Mouse (Mus musculus) forebrain, postnatal 0 days (tissue): ENCODE measurements around the gene Rarb. TPM values are rescaled to one million over a fixed set of nuclear protein-coding genes. Genes with fewer than 3 reads are reported as not detected.

Experiments used
- ATAC-seq: fragments of 200-750 bp; cut with Nextera tagmentation; 2 replicates; pipeline ENCODE4 v1.8.0; 2017; ENCODE audit warnings: mild to moderate bottlenecking, moderate library complexity
- DNase-seq: peaks from one replicate; pipeline ENCODE4 v3.0.0-alpha.2; 2015
- H3K27ac ChIP-seq: fragments of 300-500 bp; sonication (generic); 2 replicates; pipeline ENCODE4 v1.5.1; 2014; ENCODE audit warnings: low read depth, mild to moderate bottlenecking, antibody characterized with exemption, low read length, moderate library complexity, mixed read lengths
- H3K27me3 ChIP-seq: fragments of 300-500 bp; sonication (generic); 2 replicates; pipeline ENCODE4 v1.6.1; 2014; ENCODE audit warnings: mild to moderate bottlenecking, low read length, mixed read lengths; ENCODE audit not compliant: insufficient read depth
- H3K36me3 ChIP-seq: fragments of 300-500 bp; sonication (generic); 2 replicates; pipeline ENCODE4 v1.6.1; 2014; ENCODE audit warnings: mild to moderate bottlenecking, moderate library complexity; ENCODE audit not compliant: insufficient read depth
- H3K4me1 ChIP-seq: fragments of 300-500 bp; sonication (generic); 2 replicates; pipeline ENCODE4 v1.6.1; 2014; ENCODE audit warnings: antibody characterized with exemption; ENCODE audit not compliant: insufficient read depth
- H3K4me2 ChIP-seq: fragments of 300-500 bp; sonication (generic); 2 replicates; pipeline ENCODE4 v1.6.1; 2014; ENCODE audit warnings: low read depth, mild to moderate bottlenecking, moderate library complexity
- H3K4me3 ChIP-seq: fragments of 300-500 bp; sonication (generic); 2 replicates; pipeline ENCODE4 v1.5.1; 2014; ENCODE audit warnings: low read depth, low read length, mixed read lengths
- H3K9ac ChIP-seq: fragments of 300-500 bp; sonication (generic); 2 replicates; pipeline ENCODE4 v1.6.1; 2014; ENCODE audit warnings: mild to moderate bottlenecking
- H3K9me3 ChIP-seq: fragments of 300-500 bp; sonication (generic); 2 replicates; pipeline ENCODE4 v1.6.1; 2016; ENCODE audit warnings: low read length
- CTCF ChIP-seq: sonication (generic); IDR thresholded peaks from 2 replicates; pipeline ENCODE4 v1.5.1; 2016; ENCODE audit warnings: antibody characterized with exemption, control low read depth, low read depth
- WGBS: fragments of 180-500 bp; shearing (Covaris S2); extraction: QIAGEN DNeasy Blood & Tissue Kit; methylation state at CpG from one replicate; pipeline ENCODE4 v1.1.7; 2014; 5-methylcytosine and 5-hydroxymethylcytosine counted together
- polyA plus RNA-seq: library from polyadenylated mRNA; unstranded; fragments of >200 nt; fragmentation: Nextera tagmentation; extraction: Ambion mirVana; gene quantifications from 2 replicates; pipeline ENCODE4 v1.2.1, GENCODE M21; 2015
- total RNA-seq: library from RNA; depleted of rRNA; stranded (reverse); fragments of >200 nt; gene quantifications from 2 replicates; pipeline ENCODE4 v1.2.3, GENCODE M21; 2014

Rarb gene
- total and polyA plus RNA-seq, 2 experiments from 2014 or later = 20.6 to 34.9 TPM

DNA sequence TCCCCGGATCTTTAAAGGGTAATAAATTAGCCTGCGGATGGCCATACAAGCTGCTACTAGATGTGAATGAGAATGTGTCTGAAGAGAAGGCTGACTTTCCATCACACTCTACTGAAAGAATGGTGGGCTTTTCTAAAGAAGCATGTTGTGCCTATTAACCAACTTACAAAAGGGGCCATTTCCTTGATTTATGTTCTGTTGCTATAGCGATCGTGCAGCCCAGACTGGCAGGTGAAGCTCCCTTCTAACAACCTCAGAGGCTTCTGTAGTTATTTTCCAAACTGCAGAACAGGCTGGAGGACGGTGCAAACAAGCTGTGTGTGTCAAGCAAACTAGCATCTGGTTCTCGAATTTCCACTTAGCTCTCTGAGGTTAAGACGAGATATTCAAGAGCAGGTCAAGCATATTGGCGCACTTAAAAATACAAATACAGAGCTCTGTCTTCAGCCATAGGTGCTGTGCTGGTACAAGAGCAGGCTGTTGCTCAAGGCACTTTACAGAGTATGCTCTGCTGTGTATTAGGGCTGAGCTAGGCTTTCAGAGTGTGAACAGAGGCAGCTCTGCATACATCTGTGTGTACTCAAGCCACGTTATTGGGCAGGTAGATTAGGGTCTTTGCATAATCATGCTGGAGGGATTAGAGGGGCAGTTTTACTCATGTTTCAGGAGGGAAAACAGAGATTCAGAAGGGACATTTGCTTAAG lies 85.2 kb downstream of the Rarb start:
- no peak overlapping the region for H3K4me2 ChIP-seq
- TF ChIP-seq CTCF = no peak

DNA sequence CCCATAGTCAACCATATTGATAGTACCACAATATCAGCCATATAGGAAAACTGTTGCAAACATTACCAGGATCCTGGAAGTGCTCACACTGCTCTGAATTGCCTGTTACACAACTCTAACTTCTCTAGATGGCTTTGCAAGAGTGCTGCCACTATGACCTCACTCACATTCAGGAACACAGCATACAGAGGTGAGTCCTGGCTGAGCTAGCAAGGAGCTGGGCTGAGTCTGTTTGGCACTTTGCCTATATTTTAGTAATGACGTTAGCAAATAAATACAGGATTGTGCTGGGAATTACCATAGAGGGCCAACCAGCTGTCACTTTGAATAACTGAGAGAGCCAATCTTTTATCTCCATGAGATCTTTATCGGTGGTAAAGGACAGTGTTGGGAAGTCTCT lies 86.9 kb downstream of the Rarb start:
- DNase-seq (no peak), ATAC-seq (no peak)
- Histone ChIP-seq H3K4me3 (no peak overlapping the region), H3K4me1 (peaks cover 4% of the 10 kb centered on the region; the same call in 1 of the 2 replicates), H3K9ac (no peak overlapping the region), H3K36me3 (no peaks in the 10 kb centered on the region), H3K27me3 (no peaks in the 10 kb centered on the region), H3K27ac (no peak overlapping the region), H3K9me3 (no peaks in the 10 kb centered on the region), H3K4me2 (no peak overlapping the region)
- 13% methylated on average over 2 of the region's 2 CpGs for WGBS
- no peak for TF ChIP-seq CTCF

More for the DNA sequence above, 85.2 kb downstream of the Rarb start:
- 8% methylated on average over 9 of the region's 9 CpGs for WGBS
- peaks cover 4% of the 10 kb centered on the region; the same call in 1 of the 2 replicates for H3K4me1 ChIP-seq
- H3K36me3 ChIP-seq = no peaks in the 10 kb centered on the region
- no peak overlapping the region for H3K4me3 ChIP-seq
- H3K9ac ChIP-seq = no peak overlapping the region
- ATAC-seq = peak; percentile 60
- H3K9me3 ChIP-seq = no peaks in the 10 kb centered on the region
- no peaks in the 10 kb centered on the region for H3K27me3 ChIP-seq
- no peak for DNase-seq
- no peak overlapping the region for H3K27ac ChIP-seq

GRCm38 (mm10) chr14:16728175-16728838 lies 90.6 kb downstream of the Rarb start:
- Histone ChIP-seq H3K4me1 (no peaks in the 10 kb centered on the region), H3K9me3 (no peaks in the 10 kb centered on the region), H3K9ac (no peak overlapping the region), H3K36me3 (no peaks in the 10 kb centered on the region), H3K4me3 (no peak overlapping the region), H3K27ac (no peak overlapping the region), H3K4me2 (no peak overlapping the region), H3K27me3 (no peaks in the 10 kb centered on the region)
- DNase-seq = no peak
- no peak for TF ChIP-seq CTCF
- 94% methylated on average over 2 of the region's 2 CpGs for WGBS
- no peak for ATAC-seq

- H3K36me3 ChIP-seq = no peaks in the 10 kb centered on the region
- 89% methylated on average over 15 of the region's 15 CpGs for WGBS
- TF ChIP-seq CTCF = no peak
Observed at GRCm38 (mm10) chr14:16723991-16724390, 95.0 kb downstream of the Rarb start.

GRCm38 (mm10) chr14:16717821-16718220 lies 101.1 kb downstream of the Rarb start:
- no peaks in the 10 kb centered on the region for H3K9me3 ChIP-seq
- 0 out of 2 replicates have a peak, but pooled peaks cover 4% of the 10 kb centered on the region for H3K4me1 ChIP-seq
- H3K4me2 ChIP-seq = no peak overlapping the region
- H3K4me3 ChIP-seq = no peak overlapping the region
- TF ChIP-seq CTCF = no peak
- H3K27ac ChIP-seq = no peak overlapping the region
- H3K27me3 ChIP-seq = no peaks in the 10 kb centered on the region
- no peaks in the 10 kb centered on the region for H3K36me3 ChIP-seq
- H3K9ac ChIP-seq = no peak overlapping the region
- no peak for DNase-seq
- ATAC-seq = no peak
- WGBS = 87% methylated on average over 3 of the region's 3 CpGs

More at GRCm38 (mm10) chr14:16723991-16724390, 95.0 kb downstream of the Rarb start:
- no peaks in the 10 kb centered on the region for H3K4me1 ChIP-seq
- no peak overlapping the region for H3K4me3 ChIP-seq
- ATAC-seq = no peak
- no peaks in the 10 kb centered on the region for H3K9me3 ChIP-seq
- no peak overlapping the region for H3K4me2 ChIP-seq
- H3K27me3 ChIP-seq = no peaks in the 10 kb centered on the region
- H3K9ac ChIP-seq = no peak overlapping the region
- DNase-seq = no peak
- no peak overlapping the region for H3K27ac ChIP-seq

GRCm38 (mm10) chr14:16714344-16714955 lies 104.5 kb downstream of the Rarb start:
- no peak for DNase-seq
- Histone ChIP-seq H3K4me3 (no peak overlapping the region), H3K9ac (no peak overlapping the region), H3K36me3 (no peaks in the 10 kb centered on the region), H3K27ac (peak overlapping the region; percentile 46; the same call in 1 of the 2 replicates), H3K27me3 (no peaks in the 10 kb centered on the region), H3K4me2 (no peak overlapping the region), H3K4me1 (0 out of 2 replicates have a peak, but pooled peaks cover 4% of the 10 kb centered on the region), H3K9me3 (no peaks in the 10 kb centered on the region)
- peak; percentile 67; the same call in 1 of the 2 replicates for ATAC-seq
- no peak for TF ChIP-seq CTCF
- 29% methylated on average over 9 of the region's 9 CpGs for WGBS

DNA sequence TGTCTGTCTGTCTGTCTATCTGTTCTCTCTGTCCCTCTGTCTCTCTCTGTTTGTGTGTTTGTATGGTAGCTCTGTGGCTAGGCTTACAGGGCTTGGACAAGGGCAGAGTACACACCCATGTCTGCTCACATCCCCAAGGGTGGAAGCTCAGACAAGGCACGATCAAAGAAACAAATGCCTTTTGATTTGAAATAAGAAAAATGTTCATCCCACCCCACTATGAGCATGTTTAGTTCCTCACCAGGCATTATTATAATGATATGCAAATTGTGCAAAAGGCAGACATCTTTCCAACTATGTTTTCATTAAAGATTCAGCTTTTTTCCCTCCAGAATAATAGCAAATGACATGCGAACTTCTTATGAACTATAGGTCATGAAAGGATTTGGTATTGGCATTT lies 105.2 kb downstream of the Rarb start:
- TF ChIP-seq CTCF = no peak
- Histone ChIP-seq H3K27ac (no peak overlapping the region), H3K9ac (no peak overlapping the region), H3K27me3 (no peaks in the 10 kb centered on the region), H3K4me1 (0 out of 2 replicates have a peak, but pooled peaks cover 4% of the 10 kb centered on the region), H3K36me3 (no peaks in the 10 kb centered on the region), H3K4me2 (no peak overlapping the region), H3K9me3 (no peaks in the 10 kb centered on the region), H3K4me3 (no peak overlapping the region)
- peak; percentile 79; the same call in 1 of the 2 replicates for ATAC-seq
- no peak for DNase-seq
- 48% methylated on average over 2 of the region's 2 CpGs for WGBS
